Mouse (Mus musculus): ENCODE results near the gene Myo1b. TPM values are rescaled to one million over a fixed set of nuclear protein-coding genes. Genes with fewer than 3 reads are reported as not detected.

The Myo1b gene
- total and polyA plus RNA-seq, 3 experiments: 0.07 TPM; not detected in 1

DNA sequence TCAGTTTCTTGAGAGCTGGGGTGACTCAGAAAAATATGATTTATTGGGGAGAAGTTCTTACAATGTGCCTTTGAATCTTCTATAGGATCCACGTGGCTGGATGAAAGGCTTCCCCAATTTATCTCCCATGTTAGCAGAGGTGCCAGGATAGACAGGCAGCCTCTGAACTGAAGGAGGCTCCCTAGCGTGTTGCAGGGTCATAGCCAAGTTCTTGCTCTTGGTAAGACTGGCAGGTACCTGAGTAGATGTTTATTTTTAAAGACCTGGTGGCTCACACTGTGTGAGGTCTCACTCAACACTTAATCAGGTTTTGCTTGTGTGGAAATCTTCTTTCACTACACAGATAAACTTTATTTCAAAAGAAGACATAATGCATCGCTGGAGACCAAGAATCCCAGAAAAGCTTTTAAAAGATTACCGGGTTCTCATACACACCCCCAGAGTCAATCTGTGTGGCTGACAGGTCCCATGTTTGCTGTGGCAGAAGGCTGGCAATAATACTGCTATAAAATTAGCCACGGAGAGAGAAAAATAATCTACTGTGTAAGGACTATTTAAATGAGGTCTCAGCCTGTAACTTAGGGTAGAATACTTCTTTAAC is 176.5 kb downstream of the Myo1b start:
- peaks cover 0 to 10% of the 10 kb centered on the region in 2 experiments; a peak in 2 of 4 replicates for H3K4me1 ChIP-seq (ENCODE audit: control insufficient read depth in 1 of 2, insufficient read depth in 2 of 2)
- dilution Hi-C loops (cut with MboI; ENCODE audit: extremely low pct_ligation_motif_present, extremely low pct_unique_long_range_greater_than_20kb, low sequenced_read_pairs): no loop called here
- no peaks in the 10 kb centered on the region for H3K79me2 ChIP-seq (replicated peaks; ENCODE audit: control insufficient read depth, extremely low read depth, insufficient read depth, poor library complexity, severe bottlenecking)
- H3K9me3 ChIP-seq (replicated peaks; ENCODE audit: low read length): no peaks in the 10 kb centered on the region
- in situ Hi-C loops (cut with MboI; ENCODE audit: low pct_ligation_motif_present, low pct_unique_long_range_greater_than_20kb, low sequenced_read_pairs): no loop called here
- H3K4me3 ChIP-seq (replicated peaks in 1 of 3; ENCODE audit: low read depth in 2 of 3, low read length in 2 of 3, poor library complexity in 1 of 3): no peak overlapping the region
- H3K9ac ChIP-seq (ENCODE audit: insufficient read depth, low read depth): no peak overlapping the region
- no peak overlapping the region for H3K4me2 ChIP-seq (ENCODE audit: insufficient read depth, low read depth, poor library complexity, severe bottlenecking)
- no peak for DNase-seq (ENCODE audit: extremely low read depth)
- H3K36me3 ChIP-seq (replicated peaks in 1 of 2; ENCODE audit: control insufficient read depth in 1 of 2, insufficient read depth in 1 of 2, low read length in 1 of 2): no peaks in the 10 kb centered on the region
- no peak for TF ChIP-seq IRF4 (IDR thresholded peaks at IDR 0.05; ENCODE audit: low read depth, low read length)
- no peak for TF ChIP-seq TCF12 (IDR thresholded peaks at IDR 0.05; ENCODE audit: low read depth, low read length)
- no peak for TF ChIP-seq ELF1 (IDR thresholded peaks at IDR 0.05; ENCODE audit: low read depth, low read length)
- TF ChIP-seq MYC (IDR thresholded peaks at IDR 0.05; ENCODE audit: low read depth, low read length): no peak
- no peak for TF ChIP-seq ZNF384 (IDR thresholded peaks at IDR 0.05; ENCODE audit: low read depth, low read length)
- no peak for TF ChIP-seq MAFK (IDR thresholded peaks at IDR 0.05; ENCODE audit: insufficient replicate concordance, low read length)
- no peak for TF ChIP-seq ZC3H11A (IDR thresholded peaks at IDR 0.05; ENCODE audit: low read depth, low read length)
- no peak for TF ChIP-seq RAD21 (IDR thresholded peaks at IDR 0.05; ENCODE audit: low read depth, low read length)
- no peak for TF ChIP-seq MAX (IDR thresholded peaks at IDR 0.05; ENCODE audit: low read length)
- no peak for TF ChIP-seq KAT2A (IDR thresholded peaks at IDR 0.05; ENCODE audit: insufficient replicate concordance, low read length)
- TF ChIP-seq PAX5 (IDR thresholded peaks at IDR 0.05; ENCODE audit: low read length): no peak
- no peak for TF ChIP-seq USF2 (conservative IDR thresholded peaks at IDR 0.05; ENCODE audit: low read depth, low read length)
- no peak for TF ChIP-seq SMC3 (IDR thresholded peaks at IDR 0.05; ENCODE audit: low read depth, low read length)
- TF ChIP-seq E2F4 (IDR thresholded peaks at IDR 0.05; ENCODE audit: insufficient replicate concordance, low read depth, low read length): no peak
- no peak for TF ChIP-seq BHLHE40 (IDR thresholded peaks at IDR 0.05; ENCODE audit: low read depth, low read length)
- TF ChIP-seq CTCF (conservative IDR thresholded peaks at IDR 0.05 in 1 of 2, IDR thresholded peaks at IDR 0.05 in 1 of 2; ENCODE audit: low read depth in 2 of 2, low read length in 2 of 2): no peak
- no peak for TF ChIP-seq UBTF (IDR thresholded peaks at IDR 0.05; ENCODE audit: low read depth, low read length)
- H3K27ac ChIP-seq (ENCODE audit: insufficient read depth, low read depth): no peak overlapping the region
- no peaks in the 10 kb centered on the region for H3K27me3 ChIP-seq (replicated peaks)

GRCm38 (mm10) chr1:51736822-51737221 is 179.0 kb downstream of the Myo1b start:
- no peaks in the 10 kb centered on the region for H3K79me2 ChIP-seq (replicated peaks; ENCODE audit: control insufficient read depth, extremely low read depth, insufficient read depth, poor library complexity, severe bottlenecking)
- dilution Hi-C loops (cut with MboI; ENCODE audit: extremely low pct_ligation_motif_present, extremely low pct_unique_long_range_greater_than_20kb, low sequenced_read_pairs) (no loop called here), in situ Hi-C loops (cut with MboI; ENCODE audit: low pct_ligation_motif_present, low pct_unique_long_range_greater_than_20kb, low sequenced_read_pairs) (no loop called here)
- TF ChIP-seq ZNF384 (IDR thresholded peaks at IDR 0.05; ENCODE audit: low read depth, low read length) (no peak), MAZ (IDR thresholded peaks at IDR 0.05; ENCODE audit: low read depth, low read length) (no peak), ZC3H11A (IDR thresholded peaks at IDR 0.05; ENCODE audit: low read depth, low read length) (no peak), MAX (IDR thresholded peaks at IDR 0.05; ENCODE audit: low read length) (no peak), CHD1 (IDR thresholded peaks at IDR 0.05; ENCODE audit: low read depth, low read length) (no peak), ZMIZ1 (IDR thresholded peaks at IDR 0.05; ENCODE audit: low read depth, low read length) (no peak), IRF4 (IDR thresholded peaks at IDR 0.05; ENCODE audit: low read depth, low read length) (no peak), E2F4 (IDR thresholded peaks at IDR 0.05; ENCODE audit: insufficient replicate concordance, low read depth, low read length) (no peak), RAD21 (IDR thresholded peaks at IDR 0.05; ENCODE audit: low read depth, low read length) (no peak), POLR2AphosphoS2 (IDR thresholded peaks at IDR 0.05; ENCODE audit: low read depth, low read length) (no peak), MYC (IDR thresholded peaks at IDR 0.05; ENCODE audit: low read depth, low read length) (no peak), NELFE (IDR thresholded peaks at IDR 0.05; ENCODE audit: low read depth, low read length) (no peak), POLR2A (IDR thresholded peaks at IDR 0.05; ENCODE audit: low read depth, low read length) (no peak), BHLHE40 (IDR thresholded peaks at IDR 0.05; ENCODE audit: low read depth, low read length) (no peak), USF2 (conservative IDR thresholded peaks at IDR 0.05; ENCODE audit: low read depth, low read length) (no peak), PAX5 (IDR thresholded peaks at IDR 0.05; ENCODE audit: low read length) (no peak), SIN3A (IDR thresholded peaks at IDR 0.05; ENCODE audit: low read length) (no peak), ZKSCAN1 (IDR thresholded peaks at IDR 0.05; ENCODE audit: borderline replicate concordance, low read depth, low read length) (no peak)
- no peak for DNase-seq (ENCODE audit: extremely low read depth)
- no peaks in the 10 kb centered on the region for H3K36me3 ChIP-seq (replicated peaks in 1 of 2; ENCODE audit: control insufficient read depth in 1 of 2, insufficient read depth in 1 of 2, low read length in 1 of 2)
- no peak overlapping the region for H3K4me2 ChIP-seq (ENCODE audit: insufficient read depth, low read depth, poor library complexity, severe bottlenecking)
- H3K9ac ChIP-seq (ENCODE audit: insufficient read depth, low read depth): no peak overlapping the region
- H3K27ac ChIP-seq (ENCODE audit: insufficient read depth, low read depth): no peak overlapping the region
- no peaks in the 10 kb centered on the region for H3K4me1 ChIP-seq (ENCODE audit: control insufficient read depth in 1 of 2, insufficient read depth in 2 of 2)
- no peaks in the 10 kb centered on the region for H3K9me3 ChIP-seq (replicated peaks; ENCODE audit: low read length)
- H3K27me3 ChIP-seq (replicated peaks): no peaks in the 10 kb centered on the region
- no peak overlapping the region for H3K4me3 ChIP-seq (replicated peaks in 1 of 3; ENCODE audit: low read depth in 2 of 3, low read length in 2 of 3, poor library complexity in 1 of 3)

All from CH12.LX (cell line).